Mouse (Mus musculus) sigmoid colon, adult 10 weeks (tissue): ENCODE measurements around the gene Vps41. TPM values are rescaled to one million over a fixed set of nuclear protein-coding genes. Genes with fewer than 3 reads are reported as not detected.

Experiments
- polyA plus RNA-seq: library from polyadenylated mRNA; stranded (reverse); fragments of 350-450 nt; fragmentation: Illumina TruSeq; extraction: RNeasy Lipid Tissue Mini Kit (QIAGEN cat#74804); gene quantifications from one replicate; pipeline ENCODE4 v1.2.3, GENCODE M21; 2014; ENCODE audit warnings: low read depth, low replicate concordance

The Vps41 gene
- polyA plus RNA-seq, result 121 TPM

DNA sequence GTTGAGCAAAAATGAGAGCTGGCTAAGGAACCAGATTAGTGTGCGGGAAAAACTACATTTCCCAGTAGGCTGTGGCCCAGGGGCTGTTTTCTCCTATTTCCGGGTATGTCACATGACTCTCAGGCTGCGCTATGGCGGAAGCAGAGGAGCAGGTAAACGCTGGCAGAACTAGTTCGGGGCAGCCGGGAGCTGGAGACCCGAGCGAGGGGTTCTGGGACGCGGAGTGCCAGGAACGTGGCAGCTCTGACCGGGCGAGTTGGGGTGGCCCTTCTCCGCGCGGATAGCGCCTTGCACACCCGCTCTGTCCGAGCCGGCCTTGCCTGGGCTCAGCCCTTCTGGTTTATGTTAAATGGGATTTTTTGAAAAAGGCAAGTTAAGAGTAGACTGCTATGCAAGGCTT is at the start of gene Vps41:
Vps41 (plus strand) TSS at position 102 of the 400 bp plus-strand sequence.

Other genes with a start within 250 kb of the Vps41 start
- 1.2 TPM for gene Amph, start 230.9 kb downstream of the Vps41 start, polyA plus RNA-seq